Comparison of ENCODE assay signal across 8 mouse cellular contexts in the genomic region with DNA sequence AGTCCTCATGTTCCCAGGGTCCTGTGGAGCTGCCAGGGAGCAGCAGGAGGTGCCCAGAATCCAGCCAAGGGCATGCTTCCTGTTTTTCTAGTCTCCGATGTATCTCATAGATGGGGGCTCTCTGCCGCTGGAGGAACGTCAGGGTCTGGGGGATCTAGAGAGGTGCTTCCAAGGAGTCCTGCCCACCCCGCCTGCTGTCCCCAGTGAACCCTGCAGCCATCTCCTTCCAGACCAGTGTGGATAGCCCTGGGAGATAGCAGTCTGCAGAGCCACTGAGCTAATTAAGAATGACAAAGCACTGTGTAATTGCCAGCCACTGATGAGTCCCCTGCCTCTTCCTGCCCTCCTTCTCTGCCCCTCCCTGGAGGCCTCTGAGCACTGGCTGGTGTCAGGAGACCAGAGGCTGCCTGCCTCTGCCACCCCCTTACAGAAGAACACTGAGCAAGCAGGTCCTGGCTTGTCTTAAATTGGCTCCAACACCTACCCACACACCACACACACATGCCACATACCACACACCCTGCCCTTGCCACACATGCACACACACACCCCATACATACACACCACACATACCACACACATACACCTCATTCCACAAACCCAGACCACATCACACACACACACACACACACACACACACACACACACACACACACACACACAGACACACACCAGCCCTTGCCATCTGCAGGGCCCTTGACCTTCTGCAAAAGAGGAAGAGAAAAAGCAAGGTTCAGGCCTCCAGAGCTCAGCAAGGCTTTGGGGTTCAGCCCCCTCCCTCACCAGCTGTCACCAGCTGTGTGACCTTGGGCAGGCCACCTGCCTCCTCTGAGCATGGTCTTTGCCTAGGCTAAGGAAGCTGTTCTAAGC. TPM values are rescaled to one million over a fixed set of nuclear protein-coding genes. Genes with fewer than 3 reads are reported as not detected.
DNase-seq lines count a peak whose midpoint lies in the region; ATAC-seq and TF ChIP-seq lines count a peak whose summit lies in the region.

No protein-coding gene starts in this region.

- H3K4me2 ChIP-seq in hindbrain, embryonic 12.5 days (replicated peaks) = no peak overlapping the region
- no peak overlapping the region for H3K4me2 ChIP-seq in hindbrain, embryonic 14.5 days (replicated peaks)
- no peak overlapping the region for H3K4me2 ChIP-seq in forebrain, embryonic 12.5 days

- 31% methylated on average over 4 of the region's 4 CpGs for WGBS in hindbrain, embryonic 12.5 days
- 40% methylated on average over 4 of the region's 4 CpGs for WGBS in hindbrain, embryonic 14.5 days
- 32% methylated on average over 4 of the region's 4 CpGs for WGBS in limb, embryonic 10.5 days
- 53% methylated on average over 4 of the region's 4 CpGs for WGBS in forebrain, embryonic 12.5 days

- DNase-seq in hindbrain, embryonic 14.5 days (ENCODE audit: low spot score) = no peak
- no peak for DNase-seq in limb, embryonic 10.5 days (ENCODE audit: low spot score)
- DNase-seq in splenic B cell, adult 2 months (ENCODE audit: low read depth, low spot score) = peak; percentile 86
- DNase-seq in layer of hippocampus, postnatal 25 days (ENCODE audit: extremely low spot score in 1 of 2, low spot score in 1 of 2) = no peak
- DNase-seq in lung, adult 18-20 months = no peak

- no peak for TF ChIP-seq CTCF in bone marrow macrophage, adult 2 months (IDR thresholded peaks at IDR 0.05; ENCODE audit: low read depth, low read length)

- 0 out of 2 replicates have a peak, but pooled peaks have one; percentile 32 for ATAC-seq in hindbrain, embryonic 12.5 days (ENCODE audit: low FRiP score)
- ATAC-seq in hindbrain, embryonic 14.5 days (ENCODE audit: low FRiP score) = no peak
- no peak; the same call in 1 of the 2 replicates for ATAC-seq in forebrain, embryonic 12.5 days (ENCODE audit: low FRiP score)

- no peaks in the 10 kb centered on the region for H3K9me3 ChIP-seq in hindbrain, embryonic 12.5 days (replicated peaks)
- H3K9me3 ChIP-seq in hindbrain, embryonic 14.5 days (ENCODE audit: control insufficient read depth, low read length) = no peaks in the 10 kb centered on the region
- H3K9me3 ChIP-seq in limb, embryonic 10.5 days (replicated peaks) = no peaks in the 10 kb centered on the region
- H3K9me3 ChIP-seq in forebrain, embryonic 12.5 days = no peaks in the 10 kb centered on the region

- H3K27me3 ChIP-seq in hindbrain, embryonic 12.5 days = peaks cover 32% of the 10 kb centered on the region
- peaks cover 20% of the 10 kb centered on the region for H3K27me3 ChIP-seq in hindbrain, embryonic 14.5 days (ENCODE audit: control insufficient read depth, insufficient read depth, low read length)
- peaks cover 37% of the 10 kb centered on the region for H3K27me3 ChIP-seq in limb, embryonic 10.5 days (ENCODE audit: low read depth, poor library complexity, severe bottlenecking)
- H3K27me3 ChIP-seq in splenic B cell, adult 2 months (ENCODE audit: control insufficient read depth, insufficient read depth, low read length, poor library complexity, severe bottlenecking) = no peaks in the 10 kb centered on the region
- H3K27me3 ChIP-seq in forebrain, embryonic 12.5 days = peaks cover 21% of the 10 kb centered on the region

- no peaks in the 10 kb centered on the region for H3K36me3 ChIP-seq in hindbrain, embryonic 12.5 days
- no peaks in the 10 kb centered on the region for H3K36me3 ChIP-seq in hindbrain, embryonic 14.5 days (replicated peaks; ENCODE audit: control insufficient read depth, insufficient read depth)
- no peaks in the 10 kb centered on the region for H3K36me3 ChIP-seq in limb, embryonic 10.5 days
- H3K36me3 ChIP-seq in splenic B cell, adult 2 months (ENCODE audit: control insufficient read depth, insufficient read depth, low read length, poor library complexity, severe bottlenecking) = no peaks in the 10 kb centered on the region
- no peaks in the 10 kb centered on the region for H3K36me3 ChIP-seq in forebrain, embryonic 12.5 days (replicated peaks)

- no peak overlapping the region for H3K9ac ChIP-seq in hindbrain, embryonic 12.5 days
- no peak overlapping the region for H3K9ac ChIP-seq in hindbrain, embryonic 14.5 days
- no peak overlapping the region for H3K9ac ChIP-seq in forebrain, embryonic 12.5 days

- TF ChIP-seq POLR2A in bone marrow macrophage, adult 2 months (IDR thresholded peaks at IDR 0.05; ENCODE audit: borderline replicate concordance, low read depth, low read length) = no peak

- peaks cover 20% of the 10 kb centered on the region for H3K4me1 ChIP-seq in hindbrain, embryonic 12.5 days
- H3K4me1 ChIP-seq in hindbrain, embryonic 14.5 days (replicated peaks; ENCODE audit: control insufficient read depth, insufficient read depth, low read length) = no peaks in the 10 kb centered on the region
- peaks cover 19% of the 10 kb centered on the region for H3K4me1 ChIP-seq in bone marrow macrophage, adult 2 months (ENCODE audit: control insufficient read depth, insufficient read depth, low read length)
- H3K4me1 ChIP-seq in limb, embryonic 10.5 days = peaks cover 44% of the 10 kb centered on the region
- H3K4me1 ChIP-seq in forebrain, embryonic 12.5 days = peaks cover 6% of the 10 kb centered on the region; the same call in 1 of the 2 replicates

- H3K4me3 ChIP-seq in hindbrain, embryonic 12.5 days = no peak overlapping the region
- no peak overlapping the region for H3K4me3 ChIP-seq in hindbrain, embryonic 14.5 days (replicated peaks; ENCODE audit: low read length)
- H3K4me3 ChIP-seq in bone marrow macrophage, adult 2 months (ENCODE audit: insufficient read depth, low read length) = peak overlapping the region; percentile 9; the same call in 1 of the 2 replicates
- H3K4me3 ChIP-seq in limb, embryonic 10.5 days = no peak overlapping the region
- no peak overlapping the region for H3K4me3 ChIP-seq in forebrain, embryonic 12.5 days (replicated peaks)

- H3K27ac ChIP-seq in hindbrain, embryonic 12.5 days = no peak overlapping the region; the same call in 1 of the 2 replicates
- no peak overlapping the region for H3K27ac ChIP-seq in hindbrain, embryonic 14.5 days
- peak overlapping the region; percentile 65 for H3K27ac ChIP-seq in bone marrow macrophage, adult 2 months (ENCODE audit: insufficient read depth, low read depth, low read length)
- 0 out of 2 replicates have a peak overlapping the region, but pooled peaks have one; percentile 25 for H3K27ac ChIP-seq in limb, embryonic 10.5 days
- H3K27ac ChIP-seq in forebrain, embryonic 12.5 days = no peak overlapping the region

RNA-seq across cellular contexts. Expression of gene Ldlrap1, which starts 5.2 kb away (rescaled TPM):
- polyA plus RNA-seq in hindbrain, embryonic 12.5 days (2016; fragmentation: Nextera tagmentation; extraction: Ambion mirVana) = 7.8 and 10.4 TPM in 2 replicates
- polyA plus RNA-seq in hindbrain, embryonic 14.5 days (2014; fragmentation: Nextera tagmentation; extraction: Ambion mirVana) = 2.3 and 2.7 TPM in 2 replicates
- polyA plus RNA-seq in bone marrow macrophage, adult 2 months (2012; ENCODE audit: insufficient read depth, insufficient read length, missing spikeins) = 34.0 and 36.2 TPM in 2 replicates
- 14.4 and 20.4 TPM in 2 replicates for polyA plus RNA-seq in limb, embryonic 10.5 days (2016; fragmentation: Nextera tagmentation; extraction: Ambion mirVana)
- total RNA-seq in layer of hippocampus, postnatal 25 days (2021) = 1 to 10 TPM; 2.7 to 3.7 TPM
- 5.1 and 5.9 TPM in 2 replicates for polyA plus RNA-seq in forebrain, embryonic 12.5 days (2016; fragmentation: Nextera tagmentation; extraction: Ambion mirVana)

Comparison
In these comparisons a context has a peak if more than half of its experiments do, and no peak if none do; other contexts are left out.
1. H3K27ac ChIP-seq: peak in bone marrow macrophage, adult 2 months (single experiment) and limb, embryonic 10.5 days (single experiment); none in hindbrain, embryonic 12.5 days (single experiment), hindbrain, embryonic 14.5 days (single experiment) and forebrain, embryonic 12.5 days (single experiment).